Mouse (Mus musculus): ENCODE measurements around the gene Sox6.

GRCm38 (mm10) chr7:116060739-116061138, 22.1 kb upstream of the Sox6 start:
- TF ChIP-seq POLR2A (IDR thresholded peaks at IDR 0.05; ENCODE audit: borderline replicate concordance, low read depth, low read length) (no peak), CTCF (IDR thresholded peaks at IDR 0.05; ENCODE audit: low read depth, low read length) (no peak)
